Mouse (Mus musculus) neural tube, embryonic 13.5 days (tissue): ENCODE data around the gene Ppp1ca. TPM values are rescaled to one million over a fixed set of nuclear protein-coding genes. Genes with fewer than 3 reads are reported as not detected.

Experiments used
- ATAC-seq: fragments of 200-750 bp; cut with Nextera tagmentation; 2 replicates; pipeline ENCODE4 v1.8.0; 2017; ENCODE audit warnings: low read depth, mild to moderate bottlenecking, moderate TSS enrichment, moderate library complexity
- H3K27ac ChIP-seq: fragments of 300-500 bp; sonication (generic); replicated peaks from 2 replicates; pipeline ENCODE4 v1.5.1; 2015; ENCODE audit warnings: moderate library complexity, mild to moderate bottlenecking, inconsistent platforms
- H3K27me3 ChIP-seq: fragments of 300-500 bp; sonication (generic); 2 replicates; pipeline ENCODE4 v1.6.1; 2015; ENCODE audit warnings: mild to moderate bottlenecking, inconsistent platforms
- H3K36me3 ChIP-seq: fragments of 300-500 bp; sonication (generic); 2 replicates; pipeline ENCODE4 v1.6.1; 2015; ENCODE audit warnings: mild to moderate bottlenecking, inconsistent platforms
- H3K4me1 ChIP-seq: fragments of 300-500 bp; sonication (generic); replicated peaks from 2 replicates; pipeline ENCODE4 v1.6.1; 2015; ENCODE audit warnings: inconsistent platforms
- H3K4me2 ChIP-seq: fragments of 300-500 bp; sonication (generic); 2 replicates; pipeline ENCODE4 v1.6.1; 2015; ENCODE audit warnings: inconsistent platforms, mild to moderate bottlenecking, moderate library complexity
- H3K4me3 ChIP-seq: fragments of 300-500 bp; sonication (generic); 2 replicates; pipeline ENCODE4 v1.5.1; 2015; ENCODE audit warnings: mild to moderate bottlenecking, inconsistent platforms
- H3K9ac ChIP-seq: fragments of 300-500 bp; sonication (generic); 2 replicates; pipeline ENCODE4 v1.6.1; 2015; ENCODE audit warnings: moderate library complexity, mild to moderate bottlenecking, inconsistent platforms
- H3K9me3 ChIP-seq: fragments of 300-500 bp; sonication (generic); 2 replicates; pipeline ENCODE4 v1.6.1; 2016; ENCODE audit warnings: inconsistent platforms
- WGBS: fragments of 180-500 bp; shearing (Covaris S2); methylation state at CpG from one replicate; pipeline ENCODE4 v1.1.7; 2015; 5-methylcytosine and 5-hydroxymethylcytosine counted together
- polyA plus RNA-seq: library from polyadenylated mRNA; unstranded; fragments of >200 nt; fragmentation: Nextera tagmentation; extraction: Ambion mirVana; gene quantifications from 2 replicates; pipeline ENCODE4 v1.2.1, GENCODE M21; 2015

The Ppp1ca gene
- polyA plus RNA-seq, 1 experiment from 2014 or later = 683 TPM

GRCm38 (mm10) chr19:4156771-4157170 is 35.1 kb upstream of the Ppp1ca start:
- Histone ChIP-seq H3K9me3 (no peaks in the 10 kb centered on the region), H3K4me3 (no peak overlapping the region), H3K4me1 (peaks cover 14% of the 10 kb centered on the region), H3K36me3 (peaks cover 84% of the 10 kb centered on the region), H3K4me2 (no peak overlapping the region), H3K27me3 (no peaks in the 10 kb centered on the region), H3K9ac (no peak overlapping the region), H3K27ac (no peak overlapping the region)
- no peak for ATAC-seq
- WGBS = 90% methylated on average over 12 of the region's 12 CpGs

- no peaks in the 10 kb centered on the region for H3K9me3 ChIP-seq
- no peak overlapping the region for H3K4me3 ChIP-seq
- peaks cover 31% of the 10 kb centered on the region for H3K4me1 ChIP-seq
- H3K27ac ChIP-seq = no peak overlapping the region
- 93% methylated on average over 8 of the region's 8 CpGs for WGBS
- H3K36me3 ChIP-seq = peaks cover 65% of the 10 kb centered on the region
- H3K9ac ChIP-seq = no peak overlapping the region
- ATAC-seq = no peak
- no peaks in the 10 kb centered on the region for H3K27me3 ChIP-seq
- no peak overlapping the region for H3K4me2 ChIP-seq
These were observed 32.8 kb upstream of the Ppp1ca start for GRCm38 (mm10) chr19:4159049-4159448.

GRCm38 (mm10) chr19:4162646-4163542 is 29.0 kb upstream of the Ppp1ca start, which contains the start of gene Rps6kb2:
Gene Rps6kb2, minus strand, starts transcription at chr19:4163354.
- H3K4me2 ChIP-seq = peak within 1 kb of the TSS; percentile 97
- H3K27me3 ChIP-seq = no peaks in the 10 kb centered on the region
- H3K36me3 ChIP-seq = peaks cover 39% of the 10 kb centered on the region
- H3K27ac ChIP-seq = peak within 1 kb of the TSS; percentile 85
- peaks cover 21% of the 10 kb centered on the region for H3K4me1 ChIP-seq
- peak within 1 kb of the TSS; percentile 93 for H3K9ac ChIP-seq
- H3K4me3 ChIP-seq = peak within 1 kb of the TSS; percentile 71
- H3K9me3 ChIP-seq = no peaks in the 10 kb centered on the region
- peak; percentile 91 for ATAC-seq
- WGBS = 7% methylated on average over 42 of the region's 42 CpGs

- peak overlapping the region; percentile 97 for H3K4me2 ChIP-seq
- no peak; the same call in 1 of the 2 replicates for ATAC-seq
- no peaks in the 10 kb centered on the region for H3K9me3 ChIP-seq
- 42% methylated on average over 4 of the region's 4 CpGs for WGBS
- peak overlapping the region; percentile 71 for H3K4me3 ChIP-seq
- H3K9ac ChIP-seq = peak overlapping the region; percentile 93
- no peaks in the 10 kb centered on the region for H3K27me3 ChIP-seq
- peaks cover 32% of the 10 kb centered on the region for H3K36me3 ChIP-seq
- peaks cover 21% of the 10 kb centered on the region for H3K4me1 ChIP-seq
- H3K27ac ChIP-seq = peak overlapping the region; percentile 85
These were observed 28.4 kb upstream of the Ppp1ca start for GRCm38 (mm10) chr19:4163543-4163887.

GRCm38 (mm10) chr19:4164100-4164499 is 27.8 kb upstream of the Ppp1ca start:
- Histone ChIP-seq H3K27me3 (no peaks in the 10 kb centered on the region), H3K4me2 (no peak overlapping the region), H3K36me3 (peaks cover 27% of the 10 kb centered on the region), H3K9me3 (no peaks in the 10 kb centered on the region), H3K4me3 (no peak overlapping the region), H3K4me1 (peaks cover 25% of the 10 kb centered on the region), H3K27ac (peak overlapping the region; percentile 85), H3K9ac (no peak overlapping the region)
- ATAC-seq = no peak
- WGBS = 87% methylated on average over 3 of the region's 3 CpGs

GRCm38 (mm10) chr19:4164721-4165120 is 27.1 kb upstream of the Ppp1ca start:
- Histone ChIP-seq H3K4me2 (no peak overlapping the region), H3K27ac (no peak overlapping the region), H3K9ac (peak overlapping the region; percentile 36; the same call in 1 of the 2 replicates), H3K4me3 (no peak overlapping the region), H3K9me3 (no peaks in the 10 kb centered on the region), H3K27me3 (no peaks in the 10 kb centered on the region), H3K36me3 (peaks cover 20% of the 10 kb centered on the region), H3K4me1 (peaks cover 27% of the 10 kb centered on the region)
- no peak for ATAC-seq
- WGBS = 80% methylated on average over 2 of the region's 2 CpGs

- Histone ChIP-seq H3K36me3 (0 out of 2 replicates have a peak, but pooled peaks cover 2% of the 10 kb centered on the region), H3K9me3 (no peaks in the 10 kb centered on the region), H3K4me3 (no peak overlapping the region), H3K27me3 (no peaks in the 10 kb centered on the region), H3K4me2 (no peak overlapping the region), H3K4me1 (peaks cover 35% of the 10 kb centered on the region), H3K9ac (0 out of 2 replicates have a peak overlapping the region, but pooled peaks have one; percentile 8), H3K27ac (no peak overlapping the region)
- no peak for ATAC-seq
- 80% methylated on average over 9 of the region's 9 CpGs for WGBS
These were observed 25.0 kb upstream of the Ppp1ca start for GRCm38 (mm10) chr19:4166678-4167476.

- H3K9ac ChIP-seq = peak overlapping the region; percentile 90
- no peaks in the 10 kb centered on the region for H3K27me3 ChIP-seq
- no peaks in the 10 kb centered on the region for H3K9me3 ChIP-seq
- H3K27ac ChIP-seq = peak overlapping the region; percentile 94
- H3K4me3 ChIP-seq = peak overlapping the region; percentile 44
- peak overlapping the region; percentile 86 for H3K4me2 ChIP-seq
- ATAC-seq = peak; percentile 94
- H3K36me3 ChIP-seq = no peaks in the 10 kb centered on the region
- H3K4me1 ChIP-seq = peaks cover 16% of the 10 kb centered on the region
- WGBS = under 1% methylated on average over 43 of the region's 43 CpGs
These were observed 22.5 kb upstream of the Ppp1ca start for GRCm38 (mm10) chr19:4169378-4169784.

GRCm38 (mm10) chr19:4169810-4170209 is 22.1 kb upstream of the Ppp1ca start:
- H3K9me3 ChIP-seq = no peaks in the 10 kb centered on the region
- peak overlapping the region; percentile 44 for H3K4me3 ChIP-seq
- peaks cover 16% of the 10 kb centered on the region for H3K4me1 ChIP-seq
- peak overlapping the region; percentile 86 for H3K4me2 ChIP-seq
- peak overlapping the region; percentile 90 for H3K9ac ChIP-seq
- peak overlapping the region; percentile 94 for H3K27ac ChIP-seq
- no peaks in the 10 kb centered on the region for H3K27me3 ChIP-seq
- no peaks in the 10 kb centered on the region for H3K36me3 ChIP-seq
- 6% methylated on average over 27 of the region's 27 CpGs for WGBS
- ATAC-seq = peak; percentile 56

GRCm38 (mm10) chr19:4170723-4171392 is 21.0 kb upstream of the Ppp1ca start:
- 0 out of 2 replicates have a peak overlapping the region, but pooled peaks have one; percentile 17 for H3K9ac ChIP-seq

GRCm38 (mm10) chr19:4171393-4172290 is 20.2 kb upstream of the Ppp1ca start:
- 73% methylated on average over 13 of the region's 13 CpGs for WGBS
- Histone ChIP-seq H3K9ac (0 out of 2 replicates have a peak overlapping the region, but pooled peaks have one; percentile 17), H3K4me1 (peaks cover 27% of the 10 kb centered on the region), H3K9me3 (no peaks in the 10 kb centered on the region), H3K27ac (no peak overlapping the region), H3K27me3 (no peaks in the 10 kb centered on the region; the same call in 1 of the 2 replicates), H3K4me2 (no peak overlapping the region), H3K36me3 (no peaks in the 10 kb centered on the region), H3K4me3 (no peak overlapping the region)
- ATAC-seq = no peak

More at GRCm38 (mm10) chr19:4170723-4171392, 21.0 kb upstream of the Ppp1ca start:
- 96% methylated on average over 10 of the region's 10 CpGs for WGBS
- Histone ChIP-seq H3K27me3 (no peaks in the 10 kb centered on the region), H3K27ac (no peak overlapping the region), H3K4me1 (peaks cover 26% of the 10 kb centered on the region), H3K4me2 (no peak overlapping the region), H3K36me3 (no peaks in the 10 kb centered on the region), H3K4me3 (no peak overlapping the region), H3K9me3 (no peaks in the 10 kb centered on the region)
- no peak for ATAC-seq
